Comparison of ENCODE assay signal across 20 mouse cellular contexts in genomic region chr6:39470076-39470475, GRCm38 (mm10). TPM values are rescaled to one million over a fixed set of nuclear protein-coding genes. Genes with fewer than 3 reads are reported as not detected.
DNase-seq lines count a peak whose midpoint lies in the region; ATAC-seq and TF ChIP-seq lines count a peak whose summit lies in the region.
"Had no signal": no experiment of that assay in that cellular context is flagged by ENCODE, and none has a peak within 500 bp of the region (broad histone marks: within the 10 kb centered on the region; RNA-seq: fewer than 3 reads in every experiment).

No protein-coding gene starts in this region.

- peak overlapping the region; percentile 38; the same call in 1 of the 2 replicates for H3K9ac ChIP-seq in ES-E14 (ENCODE audit: insufficient read depth, low read depth, low read length, poor library complexity, severe bottlenecking)
- H3K9ac ChIP-seq: heart, embryonic 13.5 days; hindbrain, embryonic 13.5 days; limb, embryonic 13.5 days; liver, embryonic 13.5 days; lung, embryonic 15.5 days; stomach, embryonic 15.5 days had no signal

- H3K4me1 ChIP-seq in megakaryocyte, embryonic 14.5 days, result peaks cover 45% of the 10 kb centered on the region
- H3K4me1 ChIP-seq in ES-E14 (ENCODE audit: control insufficient read depth in 2 of 2, insufficient read depth in 2 of 2, low read length in 2 of 2, poor library complexity in 1 of 2), result peaks cover 9 to 15% of the 10 kb centered on the region in 2 experiments; a peak in 3 of 4 replicates
- H3K4me1 ChIP-seq: liver, embryonic 13.5 days; stomach, embryonic 15.5 days had no signal

- peak; percentile 33 to 76 for DNase-seq in frontal cortex, adult 2 months (ENCODE audit: extremely low spot score in 1 of 2, low spot score in 1 of 2)
- DNase-seq in frontal cortex, postnatal 25 days (ENCODE audit: low spot score in 2 of 2), result no peak
- DNase-seq in ES-E14 (ENCODE audit: low read depth, low spot score), result no peak
- peak; percentile 17 to 80 for DNase-seq in left cerebral cortex, postnatal 25 days (ENCODE audit: low spot score in 2 of 2)
- DNase-seq in adrenal gland, adult 8-10 months, result no peak
- DNase-seq in ovary, postnatal 36 days (ENCODE audit: low spot score), result no peak
- DNase-seq: cerebellum, adult 9-10 months; embryo, embryonic 11 days; liver, embryonic 13.5 days; lung, postnatal 4 days; retina, postnatal 1 day; thymus, adult 2 months had no signal

- peaks cover 34% of the 10 kb centered on the region for H3K27me3 ChIP-seq in megakaryocyte, embryonic 14.5 days (replicated peaks)
- H3K27me3 ChIP-seq: heart, embryonic 13.5 days; hindbrain, embryonic 13.5 days; limb, embryonic 13.5 days; liver, embryonic 13.5 days; lung, embryonic 15.5 days; stomach, embryonic 15.5 days had no signal

- no peak overlapping the region for H3K27ac ChIP-seq in ES-E14 (ENCODE audit: insufficient read depth, low read depth, low read length, poor library complexity, severe bottlenecking)
- H3K27ac ChIP-seq: heart, embryonic 13.5 days; hindbrain, embryonic 13.5 days; limb, embryonic 13.5 days; liver, embryonic 13.5 days; lung, embryonic 15.5 days; stomach, embryonic 15.5 days had no signal

- in situ Hi-C loops in ES-E14 (cut with MboI; ENCODE audit: low sequenced_read_pairs in 2 of 2, unreplicated experiment in 2 of 2), result loop anchor here in 1 of 2 experiments (25.0 kb wide), 1 partner anchor 317 kb away; no protein-coding TSS in a partner anchor

- H3K9me3 ChIP-seq in megakaryocyte, embryonic 14.5 days, result no peaks in the 10 kb centered on the region
- no peaks in the 10 kb centered on the region for H3K9me3 ChIP-seq in ES-E14 (ENCODE audit: control insufficient read depth, insufficient read depth, low read depth, low read length)
- H3K9me3 ChIP-seq: heart, embryonic 13.5 days; hindbrain, embryonic 13.5 days; limb, embryonic 13.5 days; liver, embryonic 13.5 days; lung, embryonic 15.5 days; stomach, embryonic 15.5 days had no signal

- H3K4me3 ChIP-seq in megakaryocyte, embryonic 14.5 days (replicated peaks), result peak overlapping the region; percentile 68
- H3K4me3 ChIP-seq in ES-E14 (ENCODE audit: insufficient read depth in 1 of 2, low read depth in 1 of 2, low read length in 2 of 2, poor library complexity in 1 of 2, severe bottlenecking in 1 of 2), result peak overlapping the region; percentile 11 to 18
- H3K4me3 ChIP-seq: heart, embryonic 13.5 days; hindbrain, embryonic 13.5 days; limb, embryonic 13.5 days; liver, embryonic 13.5 days; lung, embryonic 15.5 days; stomach, embryonic 15.5 days had no signal

- intact Hi-C loops in left cerebral cortex, postnatal 25 days (cut with DNase I), result no loop called here

- peaks cover 5% of the 10 kb centered on the region for H3K36me3 ChIP-seq in megakaryocyte, embryonic 14.5 days (replicated peaks; ENCODE audit: low read length)
- H3K36me3 ChIP-seq in ES-E14 (ENCODE audit: control insufficient read depth, insufficient read depth, low read length, poor library complexity, severe bottlenecking), result peaks cover 5% of the 10 kb centered on the region; the same call in 1 of the 2 replicates
- H3K36me3 ChIP-seq: liver, embryonic 13.5 days had no signal

- no peak for ATAC-seq in megakaryocyte, adult 5-6 weeks (ENCODE audit: poor library complexity, severe bottlenecking)
- ATAC-seq: inflammation-experienced regulatory T-cells, adult 6 months had no signal

TF ChIP-seq in ES-E14, 5 proteins besides CTCF, POLR2A, EP300 and RAD21:
- TF ChIP-seq HCFC1 (IDR thresholded peaks at IDR 0.05; ENCODE audit: borderline replicate concordance, insufficient read depth, low read length), result no peak

RNA-seq across cellular contexts. Expression of gene Mkrn1, which starts 49.8 kb away (rescaled TPM):
- 102 and 108 TPM in 2 replicates for polyA plus RNA-seq in frontal cortex, adult 2 months (2012; rRNA removed)
- polyA plus RNA-seq in megakaryocyte, embryonic 14.5 days (2012; ENCODE audit: insufficient read depth, low replicate concordance), result 107 and 108 TPM in 2 replicates
- total RNA-seq in megakaryocyte, adult 5-6 weeks (2015), result 108 and 111 TPM in 2 replicates
- total RNA-seq in megakaryocyte, adult 5-6 weeks (2017), result 75.5 and 82.8 TPM in 2 replicates
- total RNA-seq in ES-E14 (2012; rRNA removed), result 652 and 719 TPM in 2 replicates
- 100 to 1,000 TPM; 152 to 154 TPM for total RNA-seq in left cerebral cortex, postnatal 25 days (2021)
- total RNA-seq in adrenal gland, adult 8-10 months (2022), result 10 to 100 TPM; 69.0 to 90.4 (median 76.6) TPM

Comparison
In these comparisons a context has a peak if more than half of its experiments do, and no peak if none do; other contexts are left out.
1. DNase-seq: peak in frontal cortex, adult 2 months (2 of 2) and left cerebral cortex, postnatal 25 days (2 of 2); none in frontal cortex, postnatal 25 days (0 of 2), ES-E14 (single experiment), adrenal gland, adult 8-10 months (single experiment) and ovary, postnatal 36 days (single experiment).